Mouse (Mus musculus) G1E (cell line): ENCODE data around the gene Eps8. TPM values are rescaled to one million over a fixed set of nuclear protein-coding genes. Genes with fewer than 3 reads are reported as not detected.
"Not testable (repeated sequence)": the region's sequence is repeated elsewhere in the genome, so short reads cannot be mapped to it uniquely, and the experiment has no call there.

Experiments
- ATAC-seq: 2 replicates; pipeline ENCODE4 v1.8.0; 2016; ENCODE audit warnings: mild to moderate bottlenecking; ENCODE audit not compliant: insufficient number of reproducible peaks, poor library complexity, low FRiP score, severe bottlenecking; ENCODE audit errors: extremely low read depth
- DNase-seq: peaks from one replicate; pipeline ENCODE4 v3.0.0; 2012; ENCODE audit warnings: low spot score
- H3K27me3 ChIP-seq: 2 replicates; pipeline ENCODE4 v1.6.1; 2012; ENCODE audit warnings: mild to moderate bottlenecking, low read length, inconsistent platforms; ENCODE audit not compliant: insufficient read depth
- H3K36me3 ChIP-seq: replicated peaks from 2 replicates; pipeline ENCODE3; 2012; ENCODE audit warnings: mild to moderate bottlenecking, inconsistent platforms
- H3K4me1 ChIP-seq: 2 replicates; pipeline ENCODE4 v1.6.1; 2012; ENCODE audit warnings: low read depth, low read length, inconsistent platforms, mixed read lengths; ENCODE audit not compliant: insufficient read depth
- H3K4me3 ChIP-seq: 2 replicates; pipeline ENCODE4 v1.5.1; 2012; ENCODE audit warnings: low read depth, mild to moderate bottlenecking, inconsistent platforms, low read length, moderate library complexity, mixed read lengths
- H3K9me3 ChIP-seq: replicated peaks from 2 replicates; pipeline ENCODE4 v1.6.1; 2012; ENCODE audit warnings: inconsistent platforms
- CTCF ChIP-seq: IDR thresholded peaks from 2 replicates; pipeline ENCODE4 v1.5.1; 2012; ENCODE audit warnings: low read depth, low read length, inconsistent platforms, mixed read lengths
- GATA1 ChIP-seq: IDR thresholded peaks from 2 replicates; pipeline ENCODE4 v1.6.1; 2012; ENCODE audit warnings: borderline replicate concordance, low read length, inconsistent platforms, mixed read lengths
- GATA2 ChIP-seq: IDR thresholded peaks from 2 replicates; pipeline ENCODE4 v1.6.1; 2012; ENCODE audit warnings: low read depth, low read length, inconsistent platforms, borderline replicate concordance
- POLR2AphosphoS5 ChIP-seq: IDR thresholded peaks from 2 replicates; pipeline ENCODE4 v1.6.1; 2012; ENCODE audit warnings: low read depth, low read length, inconsistent platforms; ENCODE audit not compliant: insufficient replicate concordance
- TAL1 ChIP-seq: conservative IDR thresholded peaks from 2 replicates; pipeline ENCODE4 v1.6.1; 2012; ENCODE audit warnings: low read depth, low read length, inconsistent platforms, mixed read lengths
- polyA plus RNA-seq: library from polyadenylated mRNA; stranded (reverse); fragments of >175 nt; gene quantifications from 2 replicates; pipeline ENCODE4 v1.2.3, GENCODE M21; 2012
- total RNA-seq, 2 experiments: library from RNA; stranded (forward) in 1 of 2; stranded (reverse) in 1 of 2; fragments of 200-1000 nt in 1 of 2; fragments of >200 nt in 1 of 2; fragmentation: Nextera tagmentation in 1 of 2; gene quantifications; 2 replicates each; pipeline ENCODE4 v1.2.3; 2014 to 2017

Gene Eps8
- total and polyA plus RNA-seq, 3 experiments: 0.33 TPM; not detected in 2

GRCm38 (mm10) chr6:137456064-137456463, 198.6 kb downstream of the Eps8 start:
- TF ChIP-seq GATA1 (no peak), TAL1 (no peak), CTCF (no peak)
- Histone ChIP-seq H3K4me1 (no peaks in the 10 kb centered on the region), H3K9me3 (peaks cover 49% of the 10 kb centered on the region), H3K27me3 (no peaks in the 10 kb centered on the region), H3K4me3 (no peak overlapping the region), H3K36me3 (no peaks in the 10 kb centered on the region)
- ATAC-seq (no peak), DNase-seq (no peak)

GRCm38 (mm10) chr6:137455537-137456041, 199.1 kb downstream of the Eps8 start:
- no peaks in the 10 kb centered on the region for H3K4me1 ChIP-seq
- peaks cover 49% of the 10 kb centered on the region for H3K9me3 ChIP-seq
- H3K4me3 ChIP-seq: no peak overlapping the region
- no peaks in the 10 kb centered on the region for H3K27me3 ChIP-seq
- no peaks in the 10 kb centered on the region for H3K36me3 ChIP-seq
- no peak; the same call in 1 of the 2 replicates for ATAC-seq
- TF ChIP-seq GATA1 (no peak), POLR2AphosphoS5 (no peak), CTCF (no peak), GATA2 (no peak), TAL1 (no peak)
- no peak for DNase-seq

DNA sequence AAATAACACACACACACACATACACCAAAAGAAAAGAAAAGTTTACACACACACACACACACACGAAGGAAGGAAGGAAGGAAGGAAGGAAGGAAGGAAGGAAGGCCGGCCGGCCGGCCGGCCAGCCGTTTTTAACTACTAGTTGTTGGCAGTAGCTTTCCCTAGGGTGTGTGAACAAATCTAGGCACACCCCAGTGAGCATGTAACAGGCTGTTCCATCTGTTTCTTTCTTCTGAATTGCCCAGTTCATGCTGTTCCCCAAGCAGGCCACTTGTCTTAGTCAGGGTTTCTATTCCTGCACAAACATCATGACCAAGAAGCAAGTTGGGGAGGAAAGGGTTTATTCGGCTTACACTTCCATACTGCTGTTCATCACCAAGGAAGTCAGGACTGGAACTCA, 208.6 kb downstream of the Eps8 start:
- not testable (repeated sequence) for H3K27me3 ChIP-seq, H3K4me3 ChIP-seq, DNase-seq, ATAC-seq, H3K36me3 ChIP-seq, H3K4me1 ChIP-seq
- peaks cover 47% of the 10 kb centered on the region for H3K9me3 ChIP-seq

- Histone ChIP-seq H3K36me3 (no peaks in the 10 kb centered on the region), H3K9me3 (peaks cover 48% of the 10 kb centered on the region), H3K27me3 (no peaks in the 10 kb centered on the region), H3K4me1 (no peaks in the 10 kb centered on the region), H3K4me3 (no peak overlapping the region)
- TF ChIP-seq POLR2AphosphoS5: no peak
- TF ChIP-seq GATA2: no peak
- TF ChIP-seq CTCF: no peak
- TF ChIP-seq TAL1: no peak
- TF ChIP-seq GATA1: no peak
- no peak for DNase-seq
- ATAC-seq: no peak
Observed at GRCm38 (mm10) chr6:137443089-137443488, 211.6 kb downstream of the Eps8 start.

- no peak for DNase-seq
- no peak for TF ChIP-seq TAL1
- TF ChIP-seq GATA1: no peak
- TF ChIP-seq POLR2AphosphoS5: no peak
- no peak for TF ChIP-seq GATA2
- no peak for TF ChIP-seq CTCF
Observed at GRCm38 (mm10) chr6:137440559-137441486, 213.9 kb downstream of the Eps8 start.

DNA sequence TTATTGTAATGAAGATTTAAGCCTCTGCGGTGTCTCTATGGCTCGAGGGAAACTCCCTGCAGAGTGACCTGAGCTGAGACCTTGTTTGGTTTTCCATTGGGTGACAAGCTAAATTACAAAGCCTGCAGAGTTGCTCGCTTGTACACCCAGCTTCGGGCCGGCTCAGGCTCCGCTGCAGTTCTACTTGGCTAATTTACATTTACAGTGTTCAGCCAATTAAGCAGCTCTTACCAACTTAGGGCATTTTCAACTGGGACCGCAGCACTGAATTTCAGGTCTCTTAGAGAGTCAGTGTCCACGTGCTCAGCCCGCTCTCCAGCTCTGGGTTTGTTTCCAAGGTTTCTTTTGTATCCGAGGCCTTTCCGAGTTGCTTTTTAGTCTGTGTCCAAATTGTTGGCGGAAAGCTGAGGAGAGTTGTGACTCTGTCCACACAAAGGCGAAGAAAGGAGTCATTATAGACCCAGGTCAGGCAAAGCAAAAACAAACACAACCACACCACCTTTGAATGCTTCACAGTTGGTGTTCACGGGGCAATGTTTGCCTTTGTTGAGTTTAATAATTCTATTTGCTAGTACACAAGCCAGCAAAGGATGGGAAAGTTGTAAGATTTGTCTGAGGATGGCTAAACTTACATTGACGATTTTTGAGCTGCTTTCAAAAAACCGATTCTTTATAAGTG, 216.6 kb downstream of the Eps8 start:
- no peak for ATAC-seq
- peaks cover 46% of the 10 kb centered on the region for H3K9me3 ChIP-seq
- no peaks in the 10 kb centered on the region for H3K27me3 ChIP-seq
- H3K36me3 ChIP-seq: no peaks in the 10 kb centered on the region
- TF ChIP-seq GATA1 (no peak), CTCF (no peak), GATA2 (no peak), POLR2AphosphoS5 (no peak), TAL1 (no peak)
- no peaks in the 10 kb centered on the region for H3K4me1 ChIP-seq
- no peak for DNase-seq
- no peak overlapping the region for H3K4me3 ChIP-seq

More at GRCm38 (mm10) chr6:137440559-137441486, 213.9 kb downstream of the Eps8 start:
- Histone ChIP-seq H3K27me3 (no peaks in the 10 kb centered on the region), H3K9me3 (peaks cover 49% of the 10 kb centered on the region), H3K36me3 (no peaks in the 10 kb centered on the region), H3K4me3 (no peak overlapping the region), H3K4me1 (no peaks in the 10 kb centered on the region)
- no peak for ATAC-seq
